Mouse (Mus musculus): ENCODE measurements at regions not wholly inside any gene's neighbourhood (a gene's known extent, or its start where the extent isn't known, plus 50 kb on each side); places are given as distances from the start of the nearest gene placed in this dataset.

GRCm38 (mm10) chr3:136611682-136612081 is 58.2 kb upstream of the Ppp3ca start:
- DNase-seq (ENCODE audit: low spot score in 2 of 2), result peak in 1 of 2 experiments; percentile 20

GRCm38 (mm10) chr3:136610556-136610924 is 59.4 kb upstream of the Ppp3ca start:
- no peak for DNase-seq (ENCODE audit: low spot score in 2 of 2)

- peak in 1 of 2 experiments; percentile 8 for DNase-seq (ENCODE audit: low spot score in 2 of 2)
Measured at GRCm38 (mm10) chr3:136609855-136610555, 59.9 kb upstream of the Ppp3ca start.

GRCm38 (mm10) chr3:136601706-136602105 is 68.2 kb upstream of the Ppp3ca start:
- DNase-seq (ENCODE audit: low spot score in 2 of 2), result no peak

GRCm38 (mm10) chr3:136583937-136584336 is 86.0 kb upstream of the Ppp3ca start:
- DNase-seq (ENCODE audit: low spot score in 2 of 2), result no peak

GRCm38 (mm10) chr3:136578016-136578415 is 91.9 kb upstream of the Ppp3ca start:
- peak in 1 of 2 experiments; percentile 13 for DNase-seq (ENCODE audit: low spot score in 2 of 2)

- no peak for DNase-seq (ENCODE audit: low spot score in 2 of 2)
Measured at GRCm38 (mm10) chr3:136570517-136570916, 99.4 kb upstream of the Ppp3ca start.

GRCm38 (mm10) chr3:136556488-136556887 is 113.4 kb upstream of the Ppp3ca start:
- no peak for DNase-seq (ENCODE audit: low spot score in 2 of 2)

GRCm38 (mm10) chr3:136549471-136549870 is 120.5 kb upstream of the Ppp3ca start:
- DNase-seq (ENCODE audit: low spot score in 2 of 2), result no peak

GRCm38 (mm10) chr3:136531604-136532003 is 138.3 kb upstream of the Ppp3ca start:
- no peak for DNase-seq (ENCODE audit: low spot score in 2 of 2)

- DNase-seq (ENCODE audit: low spot score in 2 of 2), result no peak
Measured at GRCm38 (mm10) chr3:136508575-136508974, 161.3 kb upstream of the Ppp3ca start.

GRCm38 (mm10) chr3:136507070-136507469 is 162.9 kb upstream of the Ppp3ca start:
- no peak for DNase-seq (ENCODE audit: low spot score in 2 of 2)

GRCm38 (mm10) chr3:136494831-136495230 is 169.0 kb upstream of the Bank1 start:
- DNase-seq (ENCODE audit: low spot score in 2 of 2), result no peak

- no peak for DNase-seq (ENCODE audit: low spot score in 2 of 2)
Measured at GRCm38 (mm10) chr3:136491683-136492082, 165.8 kb upstream of the Bank1 start.

- DNase-seq (ENCODE audit: low spot score in 2 of 2), result no peak
Measured at GRCm38 (mm10) chr3:136471693-136472092, 145.8 kb upstream of the Bank1 start.

- no peak for DNase-seq (ENCODE audit: low spot score in 2 of 2)
Measured at GRCm38 (mm10) chr3:136462747-136463146, 136.9 kb upstream of the Bank1 start.

GRCm38 (mm10) chr3:136456471-136457117 is 130.7 kb upstream of the Bank1 start:
- DNase-seq (ENCODE audit: low spot score in 2 of 2), result peak in 1 of 2 experiments; percentile 15

- DNase-seq (ENCODE audit: low spot score in 2 of 2), result no peak
Measured at GRCm38 (mm10) chr3:136455651-136456470, 130.0 kb upstream of the Bank1 start.

GRCm38 (mm10) chr3:136454967-136455366 is 129.1 kb upstream of the Bank1 start:
- DNase-seq (ENCODE audit: low spot score in 2 of 2), result no peak

GRCm38 (mm10) chr3:136450986-136451774 is 125.3 kb upstream of the Bank1 start:
- no peak for DNase-seq (ENCODE audit: low spot score in 2 of 2)

GRCm38 (mm10) chr3:136450361-136450895 is 124.6 kb upstream of the Bank1 start:
- no peak for DNase-seq (ENCODE audit: low spot score in 2 of 2)

All from left cerebral cortex, adult 8-10 months (tissue).